Mouse (Mus musculus): ENCODE measurements around the gene Tubgcp4.

GRCm38 (mm10) chr2:121244099-121244498 lies 73.6 kb downstream of the Tubgcp4 start:
- TF ChIP-seq CTCF (IDR thresholded peaks at IDR 0.05; ENCODE audit: low read depth) (no peak), EP300 (IDR thresholded peaks at IDR 0.05; ENCODE audit: low read depth) (no peak)
